Mouse (Mus musculus) bone marrow macrophage, adult 2 months (primary cell): ENCODE measurements around the gene Dhx58. TPM values are rescaled to one million over a fixed set of nuclear protein-coding genes. Genes with fewer than 3 reads are reported as not detected.
A peak's percentile ranks its signal among the peaks of the same experiment; 100 is the strongest.

ENCODE experiments used
- H3K27ac ChIP-seq: 2 replicates; pipeline ENCODE4 v1.5.1; 2012; ENCODE audit warnings: low read depth, low read length; ENCODE audit not compliant: insufficient read depth
- H3K4me1 ChIP-seq: 2 replicates; pipeline ENCODE4 v1.6.1; 2012; ENCODE audit warnings: low read length; ENCODE audit not compliant: control insufficient read depth, insufficient read depth
- H3K4me3 ChIP-seq: 2 replicates; pipeline ENCODE4 v1.5.1; 2012; ENCODE audit warnings: mild to moderate bottlenecking, low read length, moderate library complexity; ENCODE audit not compliant: insufficient read depth
- CTCF ChIP-seq: IDR thresholded peaks from 2 replicates; pipeline ENCODE4 v1.5.1; 2012; ENCODE audit warnings: low read depth, mild to moderate bottlenecking, low read length, moderate library complexity
- POLR2A ChIP-seq: IDR thresholded peaks from 2 replicates; pipeline ENCODE4 v1.6.1; 2012; ENCODE audit warnings: mild to moderate bottlenecking, low read depth, low read length, borderline replicate concordance
- polyA plus RNA-seq: library from polyadenylated mRNA; stranded (reverse); fragments of >200 nt; gene quantifications from 2 replicates; pipeline ENCODE4 v1.2.4, GENCODE M21; 2012; ENCODE audit not compliant: missing spikeins, insufficient read depth, insufficient read length

The Dhx58 gene
- polyA plus RNA-seq, 1 experiment = 58.8 TPM

- peaks cover 66% of the 10 kb centered on the region for H3K4me1 ChIP-seq
- TF ChIP-seq POLR2A = no peak
- TF ChIP-seq CTCF = no peak
- H3K4me3 ChIP-seq = peak overlapping the region; percentile 8; the same call in 1 of the 2 replicates
- peak overlapping the region; percentile 87 for H3K27ac ChIP-seq
Measured at GRCm38 (mm10) chr11:100724919-100725512, 20.9 kb upstream of the Dhx58 start.

- H3K27ac ChIP-seq = peak overlapping the region; percentile 87
- TF ChIP-seq CTCF (no peak), POLR2A (no peak)
- H3K4me3 ChIP-seq = no peak overlapping the region
- H3K4me1 ChIP-seq = peaks cover 68% of the 10 kb centered on the region
Measured at GRCm38 (mm10) chr11:100722493-100723028, 18.5 kb upstream of the Dhx58 start.

GRCm38 (mm10) chr11:100721776-100722492 is 17.9 kb upstream of the Dhx58 start:
- no peak for TF ChIP-seq CTCF
- no peak for TF ChIP-seq POLR2A
- Histone ChIP-seq H3K4me1 (peaks cover 63% of the 10 kb centered on the region), H3K4me3 (peak overlapping the region; percentile 26), H3K27ac (peak overlapping the region; percentile 87)

- Histone ChIP-seq H3K4me3 (peak overlapping the region; percentile 28), H3K27ac (peak overlapping the region; percentile 87), H3K4me1 (peaks cover 63% of the 10 kb centered on the region)
- TF ChIP-seq POLR2A = no peak
- no peak for TF ChIP-seq CTCF
Measured at GRCm38 (mm10) chr11:100721254-100721653, 17.2 kb upstream of the Dhx58 start.

- peak overlapping the region; percentile 28 for H3K4me3 ChIP-seq
- peak overlapping the region; percentile 87 for H3K27ac ChIP-seq
- peaks cover 56% of the 10 kb centered on the region for H3K4me1 ChIP-seq
- TF ChIP-seq CTCF (no peak), POLR2A (no peak)
Measured at GRCm38 (mm10) chr11:100720345-100720744, 16.3 kb upstream of the Dhx58 start.

GRCm38 (mm10) chr11:100719893-100720292 is 15.8 kb upstream of the Dhx58 start:
- Histone ChIP-seq H3K4me3 (no peak overlapping the region; the same call in 1 of the 2 replicates), H3K27ac (peak overlapping the region; percentile 87), H3K4me1 (peaks cover 52% of the 10 kb centered on the region)
- TF ChIP-seq POLR2A (no peak), CTCF (no peak)

- no peak overlapping the region for H3K4me3 ChIP-seq
- H3K4me1 ChIP-seq = peaks cover 48% of the 10 kb centered on the region
- TF ChIP-seq CTCF = no peak
- no peak for TF ChIP-seq POLR2A
- H3K27ac ChIP-seq = peak overlapping the region; percentile 87
Measured at GRCm38 (mm10) chr11:100719312-100719711, 15.2 kb upstream of the Dhx58 start.

GRCm38 (mm10) chr11:100718866-100719265 is 14.8 kb upstream of the Dhx58 start:
- Histone ChIP-seq H3K4me1 (peaks cover 49% of the 10 kb centered on the region), H3K4me3 (no peak overlapping the region), H3K27ac (peak overlapping the region; percentile 54)
- TF ChIP-seq CTCF = no peak
- TF ChIP-seq POLR2A = no peak

GRCm38 (mm10) chr11:100718462-100718861 is 14.4 kb upstream of the Dhx58 start:
- no peak overlapping the region for H3K27ac ChIP-seq
- TF ChIP-seq CTCF (no peak), POLR2A (no peak)
- peaks cover 48% of the 10 kb centered on the region for H3K4me1 ChIP-seq

GRCm38 (mm10) chr11:100716649-100717048 is 12.6 kb upstream of the Dhx58 start:
- TF ChIP-seq CTCF (no peak), POLR2A (no peak)
- H3K27ac ChIP-seq = no peak overlapping the region
- no peak overlapping the region for H3K4me3 ChIP-seq
- peaks cover 44% of the 10 kb centered on the region for H3K4me1 ChIP-seq

More at GRCm38 (mm10) chr11:100718462-100718861, 14.4 kb upstream of the Dhx58 start:
- no peak overlapping the region for H3K4me3 ChIP-seq
